In the genomic region with DNA sequence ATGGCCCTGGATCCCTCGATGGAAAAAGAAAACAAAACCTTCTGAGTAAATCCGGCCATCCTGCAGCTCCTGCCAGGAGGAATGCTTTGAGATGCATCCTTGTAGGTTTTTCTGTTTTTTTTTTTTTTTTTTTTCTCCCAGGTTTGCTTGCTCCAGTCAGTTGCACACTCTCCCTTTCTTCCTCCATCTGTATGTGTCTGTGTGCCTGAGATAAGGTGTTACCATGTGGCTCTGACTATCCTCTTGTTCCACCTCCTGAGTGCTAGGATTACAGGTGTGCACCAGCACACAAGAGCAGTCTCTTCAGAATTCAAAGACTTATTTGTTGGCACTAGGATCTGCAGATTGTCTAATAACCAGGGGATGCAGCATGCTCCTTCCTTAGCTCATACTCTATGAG, we compare ENCODE assay signal across 24 mouse cellular contexts. TPM values are rescaled to one million over a fixed set of nuclear protein-coding genes. Genes with fewer than 3 reads are reported as not detected.
DNase-seq lines count a peak whose midpoint lies in the region; ATAC-seq and TF ChIP-seq lines count a peak whose summit lies in the region.
"Had no signal": no experiment of that assay in that cellular context is flagged by ENCODE, and none has a peak within 500 bp of the region (broad histone marks: within the 10 kb centered on the region; RNA-seq: fewer than 3 reads in every experiment).

No protein-coding gene starts in this region.

- H3K36me3 ChIP-seq in liver, embryonic 14.5 days (replicated peaks; ENCODE audit: control insufficient read depth, insufficient read depth, low read depth) = no peaks in the 10 kb centered on the region
- H3K36me3 ChIP-seq: embryonic facial prominence, embryonic 13.5 days; hindbrain, embryonic 15.5 days; kidney, embryonic 15.5 days; limb, embryonic 15.5 days had no signal

- no peaks in the 10 kb centered on the region for H3K9me3 ChIP-seq in liver, embryonic 14.5 days (ENCODE audit: control insufficient read depth, low read length)
- H3K9me3 ChIP-seq: embryonic facial prominence, embryonic 13.5 days; forebrain, embryonic 13.5 days; heart, embryonic 10.5 days; hindbrain, embryonic 15.5 days; kidney, embryonic 15.5 days; limb, embryonic 15.5 days had no signal

- H3K4me3 ChIP-seq in layer of hippocampus, adult 2 months = no peak overlapping the region
- H3K4me3 ChIP-seq in bone marrow macrophage, adult 2 months (ENCODE audit: insufficient read depth, low read length) = no peak overlapping the region
- no peak overlapping the region for H3K4me3 ChIP-seq in liver, embryonic 14.5 days (ENCODE audit: insufficient read depth in 1 of 2, low read depth in 2 of 2, low read length in 2 of 2)
- H3K4me3 ChIP-seq: embryonic facial prominence, embryonic 13.5 days; forebrain, embryonic 13.5 days; heart, embryonic 10.5 days; hindbrain, embryonic 15.5 days; kidney, embryonic 15.5 days; left cerebral cortex, adult 2 months; limb, embryonic 15.5 days had no signal

- H3K27ac ChIP-seq in layer of hippocampus, adult 2 months = peak overlapping the region; percentile 65
- H3K27ac ChIP-seq in bone marrow macrophage, adult 2 months (ENCODE audit: insufficient read depth, low read depth, low read length) = peak overlapping the region; percentile 59
- H3K27ac ChIP-seq in liver, embryonic 14.5 days = no peak overlapping the region
- H3K27ac ChIP-seq: embryonic facial prominence, embryonic 13.5 days; forebrain, embryonic 13.5 days; heart, embryonic 10.5 days; hindbrain, embryonic 15.5 days; kidney, embryonic 15.5 days; left cerebral cortex, adult 2 months; limb, embryonic 15.5 days had no signal

- ATAC-seq in liver, embryonic 14.5 days (ENCODE audit: insufficient read depth) = peak; percentile 73; the same call in 1 of the 2 replicates
- peak; percentile 84 for ATAC-seq in megakaryocyte-erythroid progenitor cell, adult 5-6 weeks (replicated peaks; ENCODE audit: low FRiP score, low TSS enrichment, poor library complexity, severe bottlenecking)
- ATAC-seq: CD4-positive, CD25-positive, alpha-beta regulatory T cell, adult 4 months; forebrain, embryonic 13.5 days; lung, postnatal 0 days had no signal

- TF ChIP-seq POLR2A in bone marrow macrophage, adult 2 months (IDR thresholded peaks at IDR 0.05; ENCODE audit: borderline replicate concordance, low read depth, low read length) = no peak

- H3K27me3 ChIP-seq in liver, embryonic 14.5 days (ENCODE audit: control insufficient read depth, insufficient read depth, low read length) = no peaks in the 10 kb centered on the region
- H3K27me3 ChIP-seq: embryonic facial prominence, embryonic 13.5 days; forebrain, embryonic 13.5 days; hindbrain, embryonic 15.5 days; kidney, embryonic 15.5 days; limb, embryonic 15.5 days had no signal

- DNase-seq in layer of hippocampus, adult 2 months (ENCODE audit: low spot score in 2 of 2) = no peak
- DNase-seq in layer of hippocampus, postnatal 10 days (ENCODE audit: low spot score in 2 of 2) = no peak
- DNase-seq in liver, embryonic 14.5 days (ENCODE audit: low read depth in 3 of 3, low spot score in 3 of 3) = no peak
- no peak for DNase-seq in cerebellum, adult 8-10 months
- no peak for DNase-seq in gastrocnemius, adult 8-10 months (ENCODE audit: low spot score in 2 of 2)
- DNase-seq: cerebellum, adult 11-12 months; cerebellum, postnatal 25 days; embryo, embryonic 11 days; heart, postnatal 4 days; kidney, adult 11 months; kidney, postnatal 36 days; layer of hippocampus, adult 9-11 months; thymus, postnatal 14 days had no signal

- peaks cover 27% of the 10 kb centered on the region for H3K4me1 ChIP-seq in bone marrow macrophage, adult 2 months (ENCODE audit: control insufficient read depth, insufficient read depth, low read length)
- peaks cover 6 to 23% of the 10 kb centered on the region in 2 experiments for H3K4me1 ChIP-seq in liver, embryonic 14.5 days (replicated peaks; ENCODE audit: control insufficient read depth in 2 of 2, insufficient read depth in 2 of 2, low read length in 1 of 2)

- no peak overlapping the region for H3K4me2 ChIP-seq in liver, embryonic 14.5 days (ENCODE audit: low read depth)
- H3K4me2 ChIP-seq: embryonic facial prominence, embryonic 13.5 days; forebrain, embryonic 13.5 days; hindbrain, embryonic 15.5 days; kidney, embryonic 15.5 days; limb, embryonic 15.5 days had no signal

- peak; percentile 67 for TF ChIP-seq EP300 in liver, embryonic 14.5 days (IDR thresholded peaks at IDR 0.05; ENCODE audit: low read depth)

- WGBS in liver, embryonic 14.5 days (ENCODE audit: insufficient replicate concordance) = 51% methylated on average over 2 of the region's 2 CpGs

- H3K9ac ChIP-seq in liver, embryonic 14.5 days (replicated peaks) = no peak overlapping the region
- H3K9ac ChIP-seq: embryonic facial prominence, embryonic 13.5 days; forebrain, embryonic 13.5 days; hindbrain, embryonic 15.5 days; kidney, embryonic 15.5 days; limb, embryonic 15.5 days had no signal

- no peak for TF ChIP-seq CTCF in layer of hippocampus, adult 2 months (conservative IDR thresholded peaks at IDR 0.05)
- no peak for TF ChIP-seq CTCF in bone marrow macrophage, adult 2 months (IDR thresholded peaks at IDR 0.05; ENCODE audit: low read depth, low read length)
- TF ChIP-seq CTCF in liver, embryonic 14.5 days (IDR thresholded peaks at IDR 0.05; ENCODE audit: low read depth) = no peak

RNA-seq across cellular contexts. Expression of gene Gna12, which starts 23.3 kb away (rescaled TPM):
- total RNA-seq in layer of hippocampus, adult 2 months (2021) = 10 to 100 TPM; 78.3 to 80.5 TPM
- total RNA-seq in layer of hippocampus, postnatal 10 days (2021) = 10 to 100 TPM; 84.6 to 85.9 TPM
- 147 and 173 TPM in 2 replicates for polyA plus RNA-seq in bone marrow macrophage, adult 2 months (2012; ENCODE audit: insufficient read depth, insufficient read length, missing spikeins)
- 14.2 and 17.0 TPM in 2 replicates for polyA plus RNA-seq in liver, embryonic 14.5 days (2012; rRNA removed)
- 5.4 and 9.6 TPM in 2 replicates for polyA plus RNA-seq in liver, embryonic 14.5 days (2014; fragmentation: Nextera tagmentation; extraction: Ambion mirVana)
- 54.8 and 74.3 TPM in 2 replicates for total RNA-seq in megakaryocyte-erythroid progenitor cell, adult 5-6 weeks (2014; fragmentation: Nextera tagmentation)
- total RNA-seq in megakaryocyte-erythroid progenitor cell, adult 5-6 weeks (2017) = 27.8 and 37.6 TPM in 2 replicates
- 10 to 100 TPM; 21.4 to 30.8 (median 24.5) TPM for total RNA-seq in gastrocnemius, adult 8-10 months (2022)
